Mouse (Mus musculus) embryo, embryonic 11.5 days (tissue): ENCODE measurements around the gene Ccdc12.
"Not testable (repeated sequence)": the region's sequence is repeated elsewhere in the genome, so short reads cannot be mapped to it uniquely, and the experiment has no call there.

Experiments used
- DNase-seq: peaks from one replicate; pipeline ENCODE4 v3.0.0-alpha.2; 2012; ENCODE audit warnings: low read depth, low spot score

Gene Ccdc12

DNA sequence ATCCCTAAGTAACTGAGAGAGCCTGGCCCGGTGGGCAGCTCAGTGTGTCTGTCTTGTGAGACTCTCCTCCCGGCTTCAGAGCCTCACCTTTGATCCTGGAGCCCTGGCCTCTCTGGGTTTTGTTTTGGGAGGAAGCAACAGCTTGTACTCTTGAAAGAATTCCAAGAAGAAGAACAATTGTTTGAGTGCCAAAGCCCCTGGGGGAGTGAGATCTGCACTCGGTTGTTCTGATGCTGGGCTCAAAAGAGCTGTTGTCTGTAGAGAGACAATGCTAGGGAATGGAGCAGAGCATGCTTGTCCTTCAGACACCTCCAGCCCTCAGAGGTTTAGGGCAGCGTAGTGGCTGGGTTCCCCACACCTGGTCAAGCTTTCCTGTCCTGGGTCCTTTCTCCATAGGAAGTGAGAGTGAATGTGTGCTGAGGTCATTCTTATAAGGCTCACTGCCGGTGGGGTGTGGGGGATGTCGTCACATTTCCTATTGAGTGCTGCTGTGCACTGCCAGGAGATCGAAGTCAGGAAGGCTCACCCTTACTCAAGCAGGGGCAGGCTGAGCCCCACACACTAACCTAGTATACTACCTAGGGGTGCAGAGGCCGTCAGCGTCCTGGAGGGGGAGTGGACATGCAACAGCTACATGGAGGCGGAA is 16.9 kb downstream of the Ccdc12 start:
- DNase-seq = no peak

- no peak for DNase-seq
Observed at GRCm38 (mm10) chr9:110676492-110676911, 20.2 kb downstream of the Ccdc12 start.

GRCm38 (mm10) chr9:110678886-110679285 is 22.6 kb downstream of the Ccdc12 start:
- no peak for DNase-seq

DNA sequence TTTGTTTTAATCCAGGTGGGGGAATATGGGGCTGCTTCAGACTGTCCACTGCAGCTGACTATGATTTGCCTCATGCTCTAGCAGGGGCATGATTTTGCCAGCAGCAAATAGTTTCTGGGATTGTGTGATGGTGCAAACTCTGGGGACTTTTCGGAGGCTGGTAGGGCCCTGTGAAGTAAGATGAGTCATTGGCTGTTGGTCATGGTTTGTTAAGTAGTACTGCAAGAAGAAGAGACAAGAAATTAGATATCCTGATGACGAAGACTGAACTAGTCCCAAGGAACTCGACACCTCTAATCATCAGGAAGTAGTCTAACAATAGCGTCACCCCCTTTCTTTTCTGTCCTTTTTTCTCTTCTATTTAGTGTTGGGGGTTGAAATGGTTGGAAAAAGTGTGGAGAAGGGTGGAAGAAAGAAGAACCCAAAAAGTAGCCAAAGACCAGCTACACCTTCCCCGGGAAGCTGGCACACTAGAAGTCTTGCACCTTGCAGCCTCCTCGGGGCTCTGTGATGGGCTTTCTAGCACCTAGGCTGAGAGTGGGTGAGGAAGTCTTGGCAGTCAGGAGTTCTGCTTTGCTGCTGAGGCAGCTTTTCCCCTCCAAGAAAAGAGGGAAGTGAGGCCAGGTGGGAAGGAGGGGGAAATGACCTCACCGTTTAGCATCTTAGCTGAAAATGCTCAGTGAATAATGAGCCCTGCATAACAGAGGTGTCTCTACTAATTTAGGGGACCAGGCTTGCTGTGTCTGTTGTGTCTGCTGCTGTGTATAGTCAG is 24.6 kb downstream of the Ccdc12 start:
- DNase-seq = no peak

GRCm38 (mm10) chr9:110681817-110682216 is 25.5 kb downstream of the Ccdc12 start:
- no peak for DNase-seq

DNA sequence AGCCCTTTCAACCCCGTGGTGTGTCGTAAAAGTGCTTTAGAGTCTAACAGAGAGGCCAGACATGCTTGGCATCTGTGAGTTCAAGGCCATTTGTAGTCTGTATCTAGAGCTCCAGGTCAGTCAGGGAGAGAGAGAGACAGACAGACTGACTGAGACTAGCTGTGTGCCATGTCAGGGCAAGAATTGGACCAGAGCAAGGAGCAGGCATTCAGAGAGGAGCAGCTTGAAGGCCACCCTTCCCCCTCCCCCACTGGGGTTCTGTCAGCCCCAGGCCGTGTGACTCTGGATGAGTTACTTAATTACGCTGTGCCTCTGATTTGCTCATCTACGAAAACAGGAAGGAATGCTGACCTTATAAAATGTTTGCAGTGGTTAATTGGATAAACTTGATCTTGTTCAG is 26.0 kb downstream of the Ccdc12 start:
- DNase-seq = no peak

- DNase-seq = not testable (repeated sequence)
Observed at GRCm38 (mm10) chr9:110682697-110683096, 26.4 kb downstream of the Ccdc12 start.

GRCm38 (mm10) chr9:110683574-110684099 is 27.3 kb downstream of the Ccdc12 start:
- DNase-seq = no peak

GRCm38 (mm10) chr9:110684100-110684831 is 28.0 kb downstream of the Ccdc12 start:
- no peak for DNase-seq

DNA sequence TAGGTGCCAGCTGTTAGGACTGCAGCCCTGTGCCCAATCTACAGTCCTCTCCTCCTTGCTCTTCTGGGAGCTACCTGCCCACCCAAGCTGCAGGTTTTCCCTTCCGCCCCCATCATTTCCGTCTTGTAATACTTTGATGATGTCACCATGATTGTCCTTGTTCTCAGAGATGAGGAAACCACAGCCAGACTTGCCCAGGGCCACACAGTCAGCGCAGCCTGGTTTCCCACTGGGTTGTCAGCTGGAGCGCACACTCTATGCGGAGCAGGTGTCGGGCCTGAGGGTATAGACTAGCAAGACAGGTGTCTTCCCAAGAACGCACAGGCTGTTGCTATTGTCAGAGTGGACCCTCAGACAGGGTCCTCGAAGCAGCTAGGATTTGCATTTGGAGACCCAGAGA is 28.9 kb downstream of the Ccdc12 start:
- no peak for DNase-seq

- no peak for DNase-seq
Observed at GRCm38 (mm10) chr9:110685591-110685990, 29.3 kb downstream of the Ccdc12 start.

DNA sequence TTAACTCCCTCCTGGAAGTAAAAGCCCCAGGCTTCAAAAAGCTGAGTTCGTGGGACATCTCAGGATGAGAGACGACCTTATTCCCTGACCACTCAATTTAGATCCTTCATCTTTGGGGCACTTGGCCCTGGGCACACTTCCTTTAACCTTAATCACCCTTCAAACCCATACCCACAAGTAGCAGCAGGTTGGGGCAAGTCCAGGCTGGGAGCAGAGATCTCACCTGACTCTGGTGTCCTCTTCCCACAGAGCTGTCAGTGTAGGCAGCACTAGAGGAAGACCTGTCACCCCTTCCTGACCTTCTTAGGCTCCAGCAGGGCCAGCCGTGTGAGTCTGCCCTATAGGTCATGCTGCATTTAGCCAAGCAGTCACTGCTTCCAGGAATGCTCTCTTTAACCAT is 30.2 kb downstream of the Ccdc12 start:
- no peak for DNase-seq

DNA sequence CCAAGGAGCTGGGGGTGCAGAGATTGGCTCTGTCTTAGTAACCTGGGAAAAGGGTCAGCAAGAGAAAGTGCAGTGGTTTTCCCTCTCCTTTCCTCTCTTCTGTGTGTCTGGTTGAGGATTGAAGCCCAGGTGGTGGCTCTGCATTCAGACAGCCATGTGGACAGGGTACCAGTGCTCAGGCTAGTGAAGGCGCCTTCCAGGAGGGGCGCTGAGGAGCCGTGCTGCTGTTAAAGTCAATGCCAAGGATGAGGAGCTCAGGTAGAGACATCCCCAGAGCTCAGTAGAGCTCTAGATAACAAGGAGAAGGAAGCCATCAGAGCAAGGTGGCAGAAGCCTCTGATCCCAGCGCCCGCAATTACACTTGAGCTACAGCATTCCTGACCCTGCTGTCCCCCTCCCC is 30.8 kb downstream of the Ccdc12 start:
- DNase-seq = no peak

- DNase-seq = no peak
Observed at GRCm38 (mm10) chr9:110687846-110688245, 31.5 kb downstream of the Ccdc12 start.

DNA sequence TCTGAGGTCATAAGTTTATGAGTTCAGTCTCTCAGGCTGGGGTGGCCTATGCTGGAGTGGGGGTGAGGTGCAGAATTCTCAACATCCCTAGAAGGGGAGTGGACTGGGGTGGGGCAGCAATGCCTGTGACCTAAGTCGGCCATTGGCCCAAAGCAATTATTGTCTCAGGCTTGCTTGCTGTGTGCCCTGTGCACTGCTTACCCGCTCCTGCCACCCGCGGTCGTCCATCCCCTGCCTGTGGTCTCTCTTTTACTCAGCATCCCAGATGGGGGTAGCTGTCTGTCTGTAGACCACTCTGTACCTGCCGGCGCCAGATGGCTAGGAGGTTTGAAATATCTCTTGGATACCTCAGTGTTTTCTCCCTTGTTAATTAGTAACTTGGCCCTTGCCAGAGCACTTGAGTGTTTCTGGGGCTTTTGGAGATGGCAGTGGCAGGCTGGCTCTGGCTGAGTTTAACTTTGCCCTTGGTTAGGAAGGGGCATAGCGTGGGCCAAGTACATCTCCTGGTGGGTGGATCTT is 33.0 kb downstream of the Ccdc12 start:
- no peak for DNase-seq

DNA sequence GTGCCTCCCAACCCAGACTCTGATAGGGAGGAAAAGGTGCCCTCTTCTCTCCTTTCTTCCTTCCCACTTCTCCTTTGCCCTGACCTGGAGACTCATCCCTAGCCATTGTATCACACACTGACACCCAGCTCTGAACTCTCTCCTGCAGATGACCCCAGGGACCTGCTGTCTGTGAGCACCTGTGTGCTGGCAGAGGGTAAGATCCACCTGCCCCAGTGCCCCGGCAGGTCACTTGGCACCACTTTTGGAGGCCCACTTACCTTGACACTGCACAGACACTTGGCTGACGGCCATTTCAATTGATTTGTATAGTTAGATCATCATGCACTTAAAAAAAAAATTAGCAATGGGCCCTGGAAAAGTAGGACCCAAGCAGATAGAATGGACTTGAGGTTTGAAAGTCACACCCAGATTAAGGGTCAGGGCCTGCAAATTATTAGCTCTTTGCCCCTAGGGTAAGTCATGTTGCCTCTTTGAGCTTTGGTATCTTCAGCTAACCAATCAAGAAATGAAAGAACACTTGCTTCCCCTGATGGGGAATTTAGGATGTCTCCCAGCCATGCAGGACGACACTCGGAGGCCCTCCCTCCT is 39.0 kb downstream of the Ccdc12 start:
- no peak for DNase-seq

GRCm38 (mm10) chr9:110696427-110696826 is 40.1 kb downstream of the Ccdc12 start:
- no peak for DNase-seq

- no peak for DNase-seq
Observed at GRCm38 (mm10) chr9:110697465-110697864, 41.2 kb downstream of the Ccdc12 start.

DNA sequence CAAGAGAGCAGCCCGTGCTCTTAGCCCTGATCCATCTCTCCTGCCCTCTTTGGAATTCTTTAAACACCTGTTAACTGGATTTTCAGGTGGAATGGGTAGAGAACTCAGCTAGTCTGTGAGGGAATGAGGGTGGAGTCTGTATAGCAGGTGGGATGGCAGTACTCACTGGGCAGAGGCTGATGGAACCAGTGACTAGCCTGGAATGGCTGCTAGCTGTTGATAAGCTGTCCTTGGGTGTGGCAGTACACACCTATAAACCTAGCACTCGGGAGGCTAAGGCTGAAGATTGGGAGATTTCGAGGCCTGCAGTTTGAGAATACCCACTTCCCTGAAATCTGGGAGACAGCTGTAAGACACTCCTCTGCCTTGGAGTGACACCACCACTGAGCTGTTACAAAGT is 43.3 kb downstream of the Ccdc12 start:
- DNase-seq = no peak

GRCm38 (mm10) chr9:110701114-110702032 is 45.1 kb downstream of the Ccdc12 start:
- no peak for DNase-seq

DNA sequence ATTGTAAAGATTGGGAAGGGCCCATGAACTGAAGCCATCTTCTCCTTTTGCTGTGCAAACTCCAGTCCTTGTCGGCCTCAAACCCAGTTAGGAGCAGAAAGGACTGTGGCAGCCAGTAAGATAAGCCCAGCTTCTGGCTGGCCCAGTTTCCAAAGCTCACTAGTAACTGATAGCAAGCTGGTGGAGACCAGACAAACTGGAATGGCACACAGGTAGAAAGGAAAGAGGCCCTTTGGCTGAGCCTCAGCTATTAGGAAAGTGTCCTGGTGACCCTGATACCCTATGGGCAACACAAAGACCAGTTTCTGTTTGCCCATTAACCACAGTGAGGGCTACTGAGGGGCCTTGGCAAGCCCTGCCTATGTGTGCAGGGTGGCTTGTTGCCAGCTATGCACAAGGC is 46.5 kb downstream of the Ccdc12 start:
- no peak for DNase-seq
